Mouse (Mus musculus): Measurements from ENCODE around the gene Tyrobp.

GRCm38 (mm10) chr7:30453766-30454165 lies 40.2 kb downstream of the Tyrobp start:
- no peak for TF ChIP-seq TAL1 (IDR thresholded peaks at IDR 0.05; ENCODE audit: low read length)
- TF ChIP-seq GATA1 (IDR thresholded peaks at IDR 0.05; ENCODE audit: low read length): no peak

Measured in erythroblast, embryonic 14.5 days (primary cell).